Mouse (Mus musculus) embryonic facial prominence, embryonic 13.5 days (tissue): Measurements from ENCODE around the gene Cenpu. TPM values are rescaled to one million over a fixed set of nuclear protein-coding genes. Genes with fewer than 3 reads are reported as not detected.

ENCODE experiments used
- ATAC-seq: fragments of 200-750 bp; cut with Nextera tagmentation; 2 replicates; pipeline ENCODE4 v1.8.0; 2017; ENCODE audit warnings: low read depth; ENCODE audit not compliant: insufficient number of reproducible peaks, insufficient read depth, low FRiP score, low TSS enrichment
- H3K27ac ChIP-seq: fragments of 300-500 bp; sonication (generic); 2 replicates; pipeline ENCODE4 v1.5.1; 2015; ENCODE audit warnings: moderate library complexity, mild to moderate bottlenecking, inconsistent platforms
- H3K27me3 ChIP-seq: fragments of 300-500 bp; sonication (generic); 2 replicates; pipeline ENCODE4 v1.6.1; 2015; ENCODE audit warnings: mild to moderate bottlenecking, inconsistent platforms
- H3K36me3 ChIP-seq: fragments of 300-500 bp; sonication (generic); 2 replicates; pipeline ENCODE4 v1.6.1; 2015; ENCODE audit warnings: mild to moderate bottlenecking, inconsistent platforms
- H3K4me1 ChIP-seq: fragments of 300-500 bp; sonication (generic); 2 replicates; pipeline ENCODE4 v1.6.1; 2015; ENCODE audit warnings: inconsistent platforms
- H3K4me2 ChIP-seq: fragments of 300-500 bp; sonication (generic); 2 replicates; pipeline ENCODE4 v1.6.1; 2015; ENCODE audit warnings: moderate library complexity, mild to moderate bottlenecking, inconsistent platforms
- H3K4me3 ChIP-seq: fragments of 300-500 bp; sonication (generic); 2 replicates; pipeline ENCODE4 v1.5.1; 2015; ENCODE audit warnings: mild to moderate bottlenecking, inconsistent platforms
- H3K9ac ChIP-seq: fragments of 300-500 bp; sonication (generic); 2 replicates; pipeline ENCODE4 v1.6.1; 2015; ENCODE audit warnings: mild to moderate bottlenecking, inconsistent platforms
- H3K9me3 ChIP-seq: fragments of 300-500 bp; sonication (generic); 2 replicates; pipeline ENCODE4 v1.6.1; 2016; ENCODE audit warnings: inconsistent platforms
- WGBS: fragments of 180-500 bp; shearing (Covaris S2); methylation state at CpG from one replicate; pipeline ENCODE4 v1.1.7; 2015; ENCODE audit warnings: mixed read lengths; 5-methylcytosine and 5-hydroxymethylcytosine counted together
- polyA plus RNA-seq: library from polyadenylated mRNA; unstranded; fragments of >200 nt; fragmentation: Nextera tagmentation; extraction: Ambion mirVana; gene quantifications from 2 replicates; pipeline ENCODE4 v1.2.1, GENCODE M21; 2015

The Cenpu gene
- polyA plus RNA-seq, 1 experiment from 2014 or later, result 18.0 TPM

DNA sequence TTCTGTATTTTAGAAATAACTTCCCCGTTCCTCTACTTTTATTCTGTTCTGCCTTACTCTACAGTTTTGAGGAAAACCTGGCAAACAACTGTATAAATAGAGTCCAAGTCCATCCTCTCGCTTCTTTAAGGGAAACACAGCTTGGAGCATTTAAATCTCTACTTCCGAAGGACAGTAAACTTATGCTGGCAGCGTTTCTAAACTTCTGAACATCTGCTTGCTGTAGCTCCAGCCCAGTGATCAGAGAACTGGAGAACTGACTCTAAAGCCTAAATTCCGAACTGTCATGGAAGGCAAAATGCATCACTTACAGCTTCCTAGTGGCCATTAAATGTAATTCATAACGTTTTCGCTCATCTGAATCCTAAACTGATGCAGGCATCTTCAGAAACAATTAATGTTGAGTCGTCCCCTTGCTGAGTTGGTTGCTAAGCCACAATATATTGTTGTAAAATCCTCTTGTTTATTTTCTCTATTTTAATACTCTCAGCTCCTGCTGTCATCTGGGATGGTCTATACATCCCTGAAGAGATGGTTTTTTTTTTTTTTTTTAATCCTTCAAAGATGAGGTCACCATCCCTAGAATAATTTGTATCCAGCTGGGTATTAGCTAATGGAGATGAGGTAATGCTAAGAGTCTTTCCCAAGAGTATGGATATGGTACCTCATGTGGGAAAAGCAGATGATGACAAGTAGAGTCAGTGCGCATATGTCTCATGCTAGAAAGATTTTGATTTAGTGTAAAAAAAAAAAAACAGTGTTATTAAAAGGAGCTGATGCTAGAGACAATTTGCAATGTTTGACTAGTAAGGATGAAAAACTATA is 70.8 kb downstream of the Cenpu start:
- Histone ChIP-seq H3K9ac (no peak overlapping the region), H3K4me1 (peaks cover 12% of the 10 kb centered on the region), H3K36me3 (no peaks in the 10 kb centered on the region), H3K4me3 (no peak overlapping the region), H3K4me2 (no peak overlapping the region), H3K27me3 (no peaks in the 10 kb centered on the region), H3K9me3 (no peaks in the 10 kb centered on the region), H3K27ac (no peak overlapping the region)
- WGBS, result 71% methylated on average over 9 of the region's 9 CpGs
- no peak for ATAC-seq

DNA sequence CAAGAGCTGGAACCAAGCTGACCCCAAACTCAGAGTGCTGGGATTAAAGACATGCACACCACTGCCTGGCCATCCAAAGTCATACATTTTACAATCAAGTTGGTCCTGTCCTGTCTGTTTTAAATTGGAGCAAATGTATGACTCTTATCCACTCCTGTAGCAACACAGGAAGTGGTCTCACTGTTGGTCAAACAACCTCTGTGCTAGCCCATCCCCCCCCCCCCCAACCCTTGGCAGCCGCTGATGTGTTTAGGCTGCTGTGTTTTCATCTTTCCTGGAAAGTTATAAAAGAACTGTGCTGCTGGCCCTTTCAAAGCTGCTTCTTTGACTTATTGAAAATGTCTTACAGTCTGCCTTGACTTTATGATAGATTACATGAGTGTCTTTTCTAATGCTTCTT is 73.3 kb downstream of the Cenpu start:
- 59% methylated on average over 1 of the region's 1 CpGs for WGBS
- Histone ChIP-seq H3K9me3 (no peaks in the 10 kb centered on the region), H3K27ac (no peak overlapping the region), H3K9ac (no peak overlapping the region), H3K4me2 (no peak overlapping the region), H3K36me3 (peaks cover 5% of the 10 kb centered on the region; the same call in 1 of the 2 replicates), H3K27me3 (no peaks in the 10 kb centered on the region), H3K4me1 (0 out of 2 replicates have a peak, but pooled peaks cover 2% of the 10 kb centered on the region), H3K4me3 (no peak overlapping the region)
- no peak for ATAC-seq

- Histone ChIP-seq H3K4me2 (no peak overlapping the region), H3K9ac (no peak overlapping the region), H3K27ac (no peak overlapping the region), H3K36me3 (peaks cover 14% of the 10 kb centered on the region), H3K27me3 (no peaks in the 10 kb centered on the region), H3K4me3 (no peak overlapping the region), H3K4me1 (0 out of 2 replicates have a peak, but pooled peaks cover 2% of the 10 kb centered on the region), H3K9me3 (no peaks in the 10 kb centered on the region)
- ATAC-seq, result no peak
- 96% methylated on average over 5 of the region's 5 CpGs for WGBS
Observed at GRCm38 (mm10) chr8:46626642-46627041, 74.8 kb downstream of the Cenpu start.

GRCm38 (mm10) chr8:46627881-46628280 is 76.1 kb downstream of the Cenpu start:
- H3K27me3 ChIP-seq, result no peaks in the 10 kb centered on the region
- 65% methylated on average over 7 of the region's 7 CpGs for WGBS
- ATAC-seq, result no peak
- H3K27ac ChIP-seq, result no peak overlapping the region
- H3K36me3 ChIP-seq, result peaks cover 24% of the 10 kb centered on the region
- no peaks in the 10 kb centered on the region for H3K9me3 ChIP-seq
- no peak overlapping the region for H3K9ac ChIP-seq
- no peak overlapping the region for H3K4me2 ChIP-seq
- H3K4me3 ChIP-seq, result no peak overlapping the region
- 0 out of 2 replicates have a peak, but pooled peaks cover 2% of the 10 kb centered on the region for H3K4me1 ChIP-seq

- Histone ChIP-seq H3K9ac (no peak overlapping the region), H3K36me3 (peaks cover 32% of the 10 kb centered on the region), H3K9me3 (no peaks in the 10 kb centered on the region), H3K4me2 (no peak overlapping the region), H3K4me1 (0 out of 2 replicates have a peak, but pooled peaks cover 2% of the 10 kb centered on the region), H3K4me3 (no peak overlapping the region), H3K27me3 (no peaks in the 10 kb centered on the region), H3K27ac (no peak overlapping the region)
- WGBS, result 98% methylated on average over 1 of the region's 1 CpGs
- no peak for ATAC-seq
Observed at GRCm38 (mm10) chr8:46628645-46629044, 76.8 kb downstream of the Cenpu start.

Other genes starting within 250 kb of the Cenpu start
- gene Acsl1, start 81.0 kb upstream of the Cenpu start, polyA plus RNA-seq, result 12.2 and 12.3 TPM in 2 replicates
- gene Primpol, start 65.2 kb downstream of the Cenpu start, polyA plus RNA-seq, result 15.7 and 17.0 TPM in 2 replicates
- gene Casp3, start 65.3 kb downstream of the Cenpu start, polyA plus RNA-seq, result 92.4 and 98.2 TPM in 2 replicates
- 27.1 and 30.0 TPM in 2 replicates for gene Irf2, start 187.7 kb downstream of the Cenpu start, polyA plus RNA-seq